In genomic region chr10:59586821-59587220, GRCm38 (mm10) we compare ENCODE assay signal across 20 mouse cellular contexts. TPM values are rescaled to one million over a fixed set of nuclear protein-coding genes. Genes with fewer than 3 reads are reported as not detected.
"Had no signal": no experiment of that assay in that cellular context is flagged by ENCODE, and none has a peak within 500 bp of the region (broad histone marks: within the 10 kb centered on the region; RNA-seq: fewer than 3 reads in every experiment).

No protein-coding gene starts in this region.

- H3K27ac ChIP-seq: lung, embryonic 15.5 days; macrophage; neural tube, embryonic 13.5 days; neural tube, embryonic 15.5 days had no signal

- H3K4me3 ChIP-seq: lung, embryonic 15.5 days; megakaryocyte, embryonic 14.5 days; myocyte; neural tube, embryonic 13.5 days; neural tube, embryonic 15.5 days had no signal

- DNase-seq: liver, postnatal 0 days; lung, adult 2 months; lung, postnatal 14 days; lung, postnatal 36 days; midbrain, embryonic 14.5 days; retina, postnatal 1 day; right cerebral cortex, adult 18-20 months; right cerebral cortex, postnatal 25 days; right cerebral cortex, postnatal 4 days; spleen, adult 18-20 months; thymus, adult 18-20 months; thymus, postnatal 14 days; thymus, postnatal 36 days had no signal

RNA-seq across cellular contexts. Expression of gene Gm10322, which starts 29.0 kb away (rescaled TPM):
- total RNA-seq: megakaryocyte progenitor cell, adult 5-6 weeks had no signal
